Mouse (Mus musculus) left cerebral cortex, postnatal 36 days (tissue): ENCODE measurements around the gene Tiam1. TPM values are rescaled to one million over a fixed set of nuclear protein-coding genes. Genes with fewer than 3 reads are reported as not detected.
A peak's percentile ranks its signal among the peaks of the same experiment; 100 is the strongest.

ENCODE experiments used
- DNase-seq, 2 experiments: peaks; one replicate each; pipeline ENCODE4 v3.0.0; 2021 to 2022; ENCODE audit warnings: low spot score in 2 of 2, mixed read lengths in 1 of 2
- intact Hi-C: fragments of 180-260 bp; cut with DNase I; formaldehyde crosslinking; loops from one replicate; pipeline ENCODE4 v1.15.1; 2025
- total RNA-seq, 2 experiments: library from RNA; stranded (reverse); gene quantifications; 2 replicates each; pipeline ENCODE4 v1.2.3; 2021

Tiam1 gene
- total RNA-seq, 2 experiments from 2014 or later: 96.9 to 124 TPM

DNA sequence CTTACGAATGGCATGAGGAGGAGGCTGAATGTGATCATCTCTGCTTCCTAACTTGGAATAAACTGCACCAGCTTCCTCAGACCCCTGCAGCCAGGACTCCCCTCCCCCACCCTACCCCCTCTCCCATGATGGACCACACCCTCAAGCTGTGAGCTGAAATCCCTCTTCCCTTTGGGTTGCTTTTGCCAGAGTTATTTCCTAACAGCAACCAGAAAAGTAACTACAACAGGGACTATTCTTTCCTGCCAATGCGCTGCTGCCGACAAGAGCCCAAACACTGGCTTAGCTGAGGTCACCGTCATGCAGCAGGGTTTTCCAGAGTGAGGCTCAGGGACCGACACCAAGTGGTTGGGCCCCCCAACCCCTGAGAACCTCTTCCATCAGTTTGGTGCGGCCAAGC is 303.2 kb downstream of the Tiam1 start:
- intact Hi-C loops: loop anchor here (5.0 kb wide), 1 partner anchor 327 kb away; no protein-coding TSS in a partner anchor
- no peak for DNase-seq

DNA sequence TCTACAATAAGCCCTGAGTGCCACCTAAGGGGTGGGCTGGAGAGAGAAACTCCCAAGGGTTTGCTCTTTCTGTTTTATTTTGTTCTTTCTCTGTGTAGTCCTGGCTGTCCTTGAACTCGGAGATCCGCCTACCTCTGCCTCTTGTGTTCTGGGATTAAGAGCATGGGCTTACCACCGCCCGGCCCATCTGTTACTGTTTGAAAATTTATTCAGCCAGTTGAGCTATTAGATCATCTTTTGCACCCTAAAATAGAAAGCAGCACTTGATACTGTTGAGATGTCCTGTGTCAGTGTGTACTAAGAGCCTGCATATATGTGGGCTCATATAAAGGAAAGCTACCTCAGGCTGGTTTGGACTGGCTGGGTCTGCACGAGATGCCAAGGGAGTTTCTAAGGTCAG is 303.7 kb downstream of the Tiam1 start:
- intact Hi-C loops: loop anchor here (5.0 kb wide), 1 partner anchor 327 kb away; no protein-coding TSS in a partner anchor
- DNase-seq: no peak

DNA sequence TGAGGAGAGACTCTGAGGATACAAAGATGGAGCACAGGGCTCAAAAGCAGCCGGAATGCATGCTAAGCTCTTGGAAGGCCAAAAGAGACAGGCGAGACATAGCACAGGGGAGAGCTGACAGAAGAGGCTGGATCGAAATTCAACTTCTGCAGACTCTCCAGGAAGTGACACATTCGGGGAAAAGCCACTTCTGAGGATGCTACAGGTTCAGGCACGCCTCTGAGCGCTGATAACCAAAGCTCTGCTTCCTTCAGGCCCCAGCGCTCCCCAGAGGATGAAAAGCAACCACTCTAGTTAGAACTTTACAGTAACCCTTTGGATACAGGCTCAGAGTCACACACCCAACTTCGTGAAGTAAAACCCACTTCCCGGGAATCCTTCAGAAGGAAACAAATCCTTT is 306.5 kb downstream of the Tiam1 start:
- DNase-seq: no peak
- intact Hi-C loops: no loop called here

DNA sequence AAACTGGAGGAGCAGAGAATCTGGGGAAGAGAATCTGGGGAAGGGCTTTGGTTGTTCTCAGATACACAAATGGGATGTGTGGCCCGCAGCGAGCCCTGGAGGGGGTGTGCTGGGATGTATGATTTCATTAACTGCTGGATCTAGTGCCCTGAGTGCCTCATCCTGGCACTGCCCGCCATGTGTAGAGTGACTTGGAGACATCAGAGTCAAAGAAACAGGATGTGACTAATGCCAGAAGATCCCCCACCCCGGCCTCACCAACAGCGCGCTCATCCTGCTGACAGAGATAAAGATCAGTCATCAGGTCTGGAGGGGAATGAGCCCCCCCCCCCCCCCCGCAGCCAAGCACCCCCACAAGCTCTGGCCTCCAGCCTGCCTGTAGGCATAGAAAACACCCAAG is 308.0 kb downstream of the Tiam1 start:
- DNase-seq: no peak
- intact Hi-C loops: no loop called here

DNA sequence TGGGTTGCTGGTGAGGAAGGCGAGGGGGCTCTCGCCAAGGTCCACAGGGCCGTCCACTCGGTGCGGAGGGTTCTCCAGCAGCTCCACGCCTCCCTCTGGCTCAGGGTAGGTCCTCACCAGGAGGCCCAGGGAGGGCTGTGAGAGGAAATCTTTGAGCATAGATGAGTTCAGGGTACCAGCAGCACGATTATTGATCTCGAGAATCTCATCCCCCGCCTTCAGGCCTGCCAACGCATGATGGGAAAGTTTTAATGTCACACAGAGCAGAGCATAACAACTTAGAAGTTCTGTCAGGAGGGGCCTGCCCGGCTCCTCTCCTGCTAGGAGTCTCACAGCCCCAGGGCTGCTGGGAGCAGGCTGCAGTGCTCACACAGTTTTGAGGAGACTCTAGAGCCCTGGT is 310.6 kb downstream of the Tiam1 start:
- DNase-seq: no peak
- intact Hi-C loops: no loop called here

DNA sequence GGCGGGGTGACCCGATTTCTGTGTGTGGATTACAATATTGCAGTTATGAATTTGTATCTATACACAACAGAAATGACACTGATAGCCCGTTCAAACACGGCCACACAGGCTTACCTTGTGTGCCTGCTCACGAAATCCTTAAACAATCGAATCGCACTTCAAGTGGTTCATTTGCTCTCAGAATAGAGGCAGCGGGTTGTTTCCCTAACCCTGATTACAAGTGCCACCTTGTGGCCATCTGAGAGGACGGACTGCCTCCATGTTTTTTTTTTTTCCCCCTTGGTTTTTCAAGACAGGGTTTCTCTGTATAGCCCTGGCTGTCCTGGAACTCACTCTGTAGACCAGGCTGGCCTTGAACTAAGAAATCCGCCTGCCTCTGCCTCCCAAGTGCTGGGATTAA is 312.4 kb downstream of the Tiam1 start:
- peak; percentile 37 to 54 for DNase-seq
- intact Hi-C loops: loop anchor here (1.0 kb wide), 1 partner anchor 57 kb away; no protein-coding TSS in a partner anchor

DNA sequence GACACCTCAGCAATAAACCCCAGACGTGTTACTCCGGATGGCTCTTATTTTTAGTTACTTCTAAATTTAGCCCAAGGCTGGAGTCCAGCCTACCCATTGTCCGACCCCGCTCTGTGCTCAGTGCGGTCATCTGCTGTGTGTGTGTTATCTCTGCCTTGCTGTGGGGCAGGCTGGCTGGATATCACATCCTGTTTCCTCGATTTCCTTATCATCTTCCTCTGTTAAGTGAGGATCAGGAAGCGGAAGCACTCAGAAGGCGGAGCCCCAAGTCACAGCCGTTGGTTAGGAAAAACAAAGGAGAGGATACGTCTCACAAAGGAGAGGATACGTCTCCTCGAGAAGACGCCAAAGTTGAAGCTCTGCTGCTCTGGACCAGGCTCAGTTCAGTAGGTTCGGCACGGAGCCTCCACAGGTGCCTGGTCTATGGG is 313.3 kb downstream of the Tiam1 start:
- no peak for DNase-seq
- intact Hi-C loops: no loop called here

DNA sequence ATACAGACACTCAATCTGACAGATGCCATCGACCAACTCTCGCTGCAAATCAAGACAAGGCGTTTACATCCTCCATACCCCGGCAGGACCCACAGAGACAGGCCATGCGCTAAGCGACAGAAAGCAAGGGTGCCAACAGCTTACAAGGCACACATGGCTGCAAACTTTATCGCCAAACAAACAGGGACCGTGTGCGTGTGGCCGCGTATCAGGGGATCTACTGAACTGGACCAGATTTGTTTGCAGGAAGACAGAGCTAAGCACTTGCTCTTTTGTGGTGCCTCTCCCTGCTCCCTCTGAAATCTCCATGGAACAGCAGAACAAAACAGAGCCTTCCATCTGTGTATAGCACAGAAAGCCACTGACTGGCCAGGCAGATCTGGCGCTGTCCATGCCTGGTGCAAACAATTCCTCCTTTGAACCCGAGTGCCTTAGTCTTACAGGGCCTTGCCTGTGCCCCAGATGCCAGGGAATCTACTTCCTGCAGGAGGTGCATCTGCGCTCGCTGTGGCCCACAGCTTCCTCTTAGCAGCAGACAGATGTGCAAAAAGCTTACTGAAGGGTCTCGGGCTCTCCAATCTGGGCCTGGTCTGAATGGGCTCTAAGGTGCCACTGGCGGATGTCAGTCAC is 316.0 kb downstream of the Tiam1 start:
- intact Hi-C loops: loop anchor here (5.0 kb wide), 1 partner anchor 35 kb away; no protein-coding TSS in a partner anchor
- no peak for DNase-seq

DNA sequence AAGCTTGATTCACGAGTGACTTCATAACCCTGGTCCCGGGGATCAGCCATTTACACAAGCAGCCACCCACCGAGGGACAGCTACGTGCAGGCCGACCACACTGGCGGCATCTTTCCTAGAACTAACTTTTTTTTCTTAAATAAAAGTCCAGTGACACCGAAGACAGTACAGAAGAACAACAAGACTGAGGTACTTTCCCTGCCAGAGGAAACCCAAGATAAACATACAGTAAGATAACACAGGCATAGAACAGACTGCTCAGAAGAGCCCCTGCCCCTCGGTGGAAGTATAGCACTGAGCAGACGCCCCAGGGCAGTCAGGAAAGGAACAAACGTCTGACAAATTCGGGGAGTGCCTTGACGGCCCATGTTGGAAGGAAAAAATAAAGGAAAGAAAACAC is 317.7 kb downstream of the Tiam1 start:
- intact Hi-C loops: loop anchor here (5.0 kb wide), 1 partner anchor 34 kb away; no protein-coding TSS in a partner anchor
- DNase-seq: no peak

DNA sequence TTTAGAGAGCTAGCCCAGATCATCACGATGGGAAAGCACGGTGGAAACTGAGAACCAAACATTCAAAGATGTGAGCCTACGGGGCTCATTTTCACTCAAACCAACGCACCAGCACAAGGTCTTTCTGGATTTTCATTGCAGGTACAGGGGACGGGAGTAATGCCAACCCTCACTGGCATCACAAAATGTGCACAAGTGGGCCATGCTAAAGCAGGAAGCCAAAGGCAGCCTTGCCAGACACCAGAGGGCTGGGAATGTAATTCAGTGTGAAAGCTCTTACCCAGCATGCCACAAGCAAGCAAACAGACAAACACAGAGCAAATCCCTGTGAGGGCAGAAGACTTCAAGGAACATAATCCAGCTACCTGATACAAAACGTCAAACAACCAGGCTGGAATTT is 320.7 kb downstream of the Tiam1 start:
- intact Hi-C loops: no loop called here
- DNase-seq: no peak

DNA sequence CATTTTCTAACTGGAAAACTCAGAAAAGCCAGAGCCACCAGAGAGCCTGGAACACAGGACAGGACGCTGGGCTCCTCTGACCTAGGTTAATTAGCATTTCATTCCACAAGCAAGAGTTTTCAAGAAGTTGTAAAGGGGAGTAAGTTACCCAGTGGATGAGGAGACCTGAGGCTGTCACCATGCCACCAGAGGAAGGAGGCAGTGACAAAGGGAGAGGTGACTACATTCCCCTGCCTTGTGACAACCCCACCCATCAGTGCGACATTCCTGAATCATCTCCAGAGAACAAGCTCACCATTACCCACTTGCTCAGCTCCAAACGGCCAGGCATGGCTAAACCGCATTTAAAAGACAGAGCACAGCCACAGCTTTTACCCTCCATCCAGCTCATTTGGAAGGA is 324.9 kb downstream of the Tiam1 start:
- intact Hi-C loops: loop anchor here (5.0 kb wide), 1 partner anchor 36 kb away; no protein-coding TSS in a partner anchor

DNA sequence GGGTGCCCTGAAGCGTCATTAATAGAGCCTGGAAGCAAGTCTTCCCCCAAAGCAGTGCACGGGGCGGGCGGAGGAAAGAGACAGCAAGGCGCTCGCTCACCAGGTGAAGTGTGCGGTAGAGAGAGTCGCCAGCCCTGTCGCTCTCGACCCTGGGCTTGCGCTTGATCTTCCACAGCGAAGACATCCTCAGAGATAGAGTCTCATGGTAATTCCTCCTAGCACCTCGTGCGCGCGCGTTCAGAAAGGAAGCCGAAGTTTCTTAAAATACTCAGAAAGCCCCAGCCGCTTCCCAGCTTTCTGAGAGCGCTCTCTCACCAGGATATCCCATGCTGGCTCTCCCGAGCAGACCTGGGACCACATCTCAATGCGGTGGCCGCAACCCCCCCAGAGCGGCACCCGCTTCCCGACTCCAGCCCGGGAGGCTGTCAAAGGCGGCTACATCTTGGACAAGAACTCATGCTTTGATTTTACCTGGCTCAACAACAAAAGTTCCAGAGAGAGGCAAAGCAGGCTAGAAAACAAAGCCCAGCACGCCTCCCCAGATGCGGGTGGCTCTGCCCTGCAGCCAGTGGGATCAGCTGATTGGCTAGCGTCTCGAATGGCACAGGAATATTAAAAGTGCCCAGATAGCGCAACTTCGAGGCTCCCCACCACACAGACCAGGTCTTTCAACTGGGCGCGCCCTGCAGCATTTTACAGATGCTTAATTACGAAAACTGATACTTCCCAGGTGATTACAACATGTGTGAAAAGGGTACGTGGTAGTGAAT is 325.5 kb downstream of the Tiam1 start:
- peak in 1 of 2 experiments; percentile 25 for DNase-seq
- intact Hi-C loops: loop anchor here (5.0 kb wide), 1 partner anchor 36 kb away; no protein-coding TSS in a partner anchor

More for the DNA sequence above, 324.9 kb downstream of the Tiam1 start:
- no peak for DNase-seq

DNA sequence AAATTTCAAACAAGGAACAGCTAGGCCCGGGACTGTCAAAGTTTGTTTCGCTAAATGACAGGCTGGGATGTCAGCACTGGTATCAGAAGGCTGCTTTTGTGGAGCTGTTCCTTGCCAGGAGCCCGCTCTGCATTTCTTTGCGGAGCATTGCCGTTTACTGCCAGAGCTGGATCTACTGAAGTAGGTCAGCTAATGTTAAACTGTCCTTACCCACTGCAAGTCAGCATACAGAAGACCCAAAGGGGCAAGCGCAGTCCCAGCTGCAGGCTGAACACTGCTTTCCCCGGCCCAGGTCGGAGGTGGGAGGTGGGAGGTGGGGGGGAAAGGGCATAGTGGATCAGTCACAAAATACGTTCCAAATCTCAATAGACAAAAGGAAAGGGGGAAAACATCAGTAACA is 326.3 kb downstream of the Tiam1 start:
- DNase-seq: peak in 1 of 2 experiments; percentile 25
- intact Hi-C loops: loop anchor here (5.0 kb wide), 1 partner anchor 35 kb away; no protein-coding TSS in a partner anchor

DNA sequence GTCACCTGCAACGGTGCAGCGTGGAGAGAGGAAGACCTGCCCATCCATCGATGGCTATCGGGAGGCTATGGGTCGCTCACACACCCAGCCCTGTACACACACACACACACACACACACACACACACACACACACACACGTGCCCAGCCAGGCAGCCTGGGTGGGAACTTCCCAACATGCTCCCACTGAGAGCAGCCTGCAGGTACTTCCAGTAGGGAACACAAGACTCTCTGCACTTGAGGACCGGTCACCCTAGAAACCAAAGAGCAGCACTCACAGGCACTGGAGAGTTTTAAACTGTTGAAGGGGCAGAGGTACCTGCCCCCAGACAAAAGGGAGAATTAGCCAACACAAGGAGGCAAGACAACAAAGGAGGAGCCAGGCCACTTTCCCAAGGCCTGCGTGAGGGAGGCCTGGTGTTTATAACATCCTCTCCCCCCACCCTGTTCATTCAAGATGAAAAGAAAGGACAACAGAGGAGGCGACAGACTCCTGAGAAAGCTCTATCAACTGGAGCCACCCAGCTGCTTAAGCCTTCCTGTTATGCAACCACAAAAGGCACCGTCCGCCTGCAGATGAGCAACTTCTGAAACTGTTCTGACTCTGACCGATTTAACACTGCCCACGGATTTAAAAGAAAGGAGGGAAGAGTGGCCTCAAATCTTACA is 326.9 kb downstream of the Tiam1 start:
- intact Hi-C loops: loop anchor here (5.0 kb wide), 1 partner anchor 34 kb away; no protein-coding TSS in a partner anchor
- peak; percentile 44 to 50 for DNase-seq

DNA sequence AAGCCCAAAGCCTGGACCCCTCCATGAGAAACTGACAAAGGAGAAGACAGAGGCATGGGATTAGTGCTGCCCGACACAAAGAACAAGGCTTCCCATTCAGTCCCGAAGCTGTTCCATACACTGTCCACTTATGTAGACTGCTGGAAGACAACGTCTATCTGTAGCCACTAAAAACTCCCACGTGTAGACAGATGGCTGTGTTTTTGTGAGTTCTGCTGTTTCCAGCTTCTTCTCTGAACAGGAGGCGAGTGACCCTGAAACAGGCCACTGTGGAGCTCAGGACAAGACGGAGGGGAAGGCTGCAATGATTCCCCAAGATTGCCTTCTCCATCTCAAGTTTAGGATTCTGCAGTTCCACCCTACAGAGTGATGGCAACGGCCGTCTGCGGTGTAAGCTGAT is 330.0 kb downstream of the Tiam1 start:
- intact Hi-C loops: no loop called here
- DNase-seq: no peak

DNA sequence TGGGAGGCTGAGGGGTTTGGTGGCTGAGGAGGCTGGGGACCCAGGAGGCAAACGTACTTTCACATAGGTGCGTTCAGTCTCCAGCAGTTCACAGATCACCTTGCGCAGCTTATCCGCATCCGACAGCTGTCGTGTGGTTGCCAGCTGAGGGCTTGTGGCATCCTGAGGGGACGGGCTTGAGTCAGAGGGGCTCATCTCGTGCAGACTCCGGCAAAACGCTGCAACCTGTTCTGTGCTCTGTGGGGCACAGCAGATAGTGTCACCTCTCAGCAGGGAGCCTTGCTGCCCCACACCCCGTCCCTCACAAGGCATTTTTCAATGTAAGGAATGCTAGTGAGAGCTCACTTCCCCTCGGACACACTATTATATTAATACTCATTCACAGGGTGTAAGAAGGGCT is 330.7 kb downstream of the Tiam1 start:
- DNase-seq: no peak
- intact Hi-C loops: no loop called here

DNA sequence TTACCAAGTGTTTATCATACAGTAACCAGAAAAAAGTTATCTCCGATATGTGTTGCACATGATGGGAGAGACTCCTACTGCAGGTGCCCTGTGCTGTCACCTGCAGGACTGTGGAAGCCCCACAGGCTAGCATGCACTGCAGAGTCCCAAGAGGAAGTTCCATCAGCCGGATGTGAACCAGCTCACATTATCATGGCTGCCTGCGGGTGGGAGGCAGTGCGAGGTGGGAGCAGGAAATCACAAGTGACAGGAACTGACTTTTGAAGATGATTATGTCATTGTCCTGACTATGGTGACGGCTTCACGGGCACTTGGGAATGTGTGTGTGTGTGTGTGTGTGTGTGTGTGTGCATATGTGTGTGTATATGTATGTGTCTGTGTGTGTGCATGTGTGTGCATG is 333.2 kb downstream of the Tiam1 start:
- intact Hi-C loops: no loop called here
- no peak for DNase-seq

DNA sequence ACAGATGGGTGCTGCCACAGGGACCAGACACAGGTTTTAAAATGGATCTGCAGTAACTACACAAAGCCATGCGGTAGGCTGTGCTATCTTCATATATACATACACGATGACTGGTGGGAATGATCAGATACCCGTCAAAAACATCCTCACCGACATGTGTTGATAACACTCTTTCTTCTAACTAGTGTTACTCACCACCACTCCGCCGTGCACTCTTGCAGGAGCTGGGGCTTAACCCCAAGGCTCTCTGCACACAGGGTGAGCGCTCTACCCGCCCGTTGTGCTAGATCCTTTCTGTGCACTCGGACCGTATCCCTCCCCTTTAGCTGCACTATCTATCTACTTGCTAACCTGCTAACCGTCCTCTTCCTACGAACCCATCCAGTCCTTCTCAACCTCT is 335.4 kb downstream of the Tiam1 start:
- intact Hi-C loops: no loop called here
- DNase-seq: no peak

DNA sequence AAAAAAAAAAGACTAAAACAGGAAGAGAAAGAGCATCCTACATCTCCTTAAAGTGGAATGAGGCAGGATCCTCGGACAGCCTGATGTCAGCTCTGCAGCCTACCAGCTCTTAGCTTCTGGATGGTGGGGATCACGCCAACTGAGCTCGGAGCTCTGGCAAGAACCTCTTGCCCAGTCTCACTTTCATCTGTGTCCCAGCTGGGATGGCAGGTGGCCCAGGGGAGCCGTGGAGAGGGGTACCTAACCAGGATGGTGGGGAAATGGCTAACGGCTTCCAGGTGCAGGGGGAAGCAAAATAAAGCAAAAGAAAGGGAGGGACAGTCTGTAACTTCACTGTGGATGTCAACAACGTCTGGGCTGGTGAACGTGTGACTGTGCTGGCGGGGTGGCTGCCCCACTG is 337.6 kb downstream of the Tiam1 start:
- intact Hi-C loops: no loop called here
- no peak for DNase-seq

DNA sequence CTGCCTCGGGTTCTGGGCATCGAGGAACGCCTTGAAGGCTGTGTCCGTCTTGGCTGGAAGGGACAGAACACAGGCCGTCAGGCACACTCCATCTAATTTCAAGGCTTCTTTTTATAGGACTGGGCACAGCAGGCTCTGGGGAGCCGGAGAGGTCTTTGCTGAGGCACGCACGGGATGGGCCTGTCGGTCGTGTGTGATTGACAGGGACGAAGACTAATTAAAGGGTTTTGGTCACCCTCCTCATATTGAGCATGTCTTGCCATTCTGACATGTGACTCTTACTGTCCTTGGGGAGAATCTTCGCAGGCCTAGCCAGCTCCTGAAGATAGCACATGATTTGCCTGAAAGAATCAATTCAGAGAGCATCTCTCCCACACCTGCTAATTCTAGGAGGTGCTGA is 338.4 kb downstream of the Tiam1 start:
- no peak for DNase-seq
- intact Hi-C loops: no loop called here
